Mouse (Mus musculus) cerebellum, adult (tissue): ENCODE measurements around the gene Faap24.
A peak's percentile ranks its signal among the peaks of the same experiment; 100 is the strongest.

Experiments
- ATAC-seq: cut with Nextera tagmentation; 2 replicates; pipeline ENCODE4 v1.9.2; 2017; ENCODE audit warnings: mild to moderate bottlenecking, moderate library complexity, mixed read lengths; ENCODE audit not compliant: insufficient number of reproducible peaks, low FRiP score, low TSS enrichment

The Faap24 gene

GRCm38 (mm10) chr7:35396542-35397168 lies at the start of gene Faap24, which contains the start of gene Cep89:
Gene Faap24 (minus strand): TSS chr7:35396836.
Gene Cep89 (plus strand): TSS chr7:35397035.
- peak; percentile 96 for ATAC-seq

- no peak for ATAC-seq
Observed at GRCm38 (mm10) chr7:35435266-35435665, 38.6 kb upstream of the Faap24 start.

- ATAC-seq = no peak
Observed at GRCm38 (mm10) chr7:35428146-35428545, 31.5 kb upstream of the Faap24 start.

GRCm38 (mm10) chr7:35423071-35423470 lies 26.4 kb upstream of the Faap24 start:
- no peak for ATAC-seq

- no peak for ATAC-seq
Observed at GRCm38 (mm10) chr7:35416654-35416948, 20.0 kb upstream of the Faap24 start.

- ATAC-seq = no peak
Observed at GRCm38 (mm10) chr7:35415801-35416653, 19.4 kb upstream of the Faap24 start.

- ATAC-seq = no peak
Observed at GRCm38 (mm10) chr7:35415226-35415625, 18.6 kb upstream of the Faap24 start.

- no peak for ATAC-seq
Observed at GRCm38 (mm10) chr7:35401169-35401568, 4.5 kb upstream of the Faap24 start.

- ATAC-seq = no peak
Observed at GRCm38 (mm10) chr7:35395734-35396456, 741 bp downstream of the Faap24 start.

GRCm38 (mm10) chr7:35392935-35393334 lies 3.7 kb downstream of the Faap24 start:
- ATAC-seq = no peak

GRCm38 (mm10) chr7:35388694-35389093 lies 7.9 kb downstream of the Faap24 start:
- no peak for ATAC-seq

- no peak for ATAC-seq
Observed at GRCm38 (mm10) chr7:35386525-35386952, 10.1 kb downstream of the Faap24 start.

- no peak for ATAC-seq
Observed at GRCm38 (mm10) chr7:35382706-35383353, 13.8 kb downstream of the Faap24 start.

GRCm38 (mm10) chr7:35381861-35382260 lies 14.8 kb downstream of the Faap24 start:
- no peak for ATAC-seq

GRCm38 (mm10) chr7:35380351-35380750 lies 16.3 kb downstream of the Faap24 start:
- no peak for ATAC-seq

- no peak for ATAC-seq
Observed at GRCm38 (mm10) chr7:35379492-35380119, 17.0 kb downstream of the Faap24 start.

GRCm38 (mm10) chr7:35376623-35377022 lies 20.0 kb downstream of the Faap24 start:
- ATAC-seq = peak; percentile 78; the same call in 1 of the 2 replicates

- ATAC-seq = no peak
Observed at GRCm38 (mm10) chr7:35374265-35374664, 22.4 kb downstream of the Faap24 start.

- no peak for ATAC-seq
Observed at GRCm38 (mm10) chr7:35373146-35373989, 23.3 kb downstream of the Faap24 start.
